Mouse (Mus musculus) ovary, postnatal 14 days (tissue): Measurements from ENCODE around the gene Myh2.

ENCODE experiments used
- DNase-seq: peaks from one replicate; pipeline ENCODE4 v3.0.0; 2022; ENCODE audit warnings: low spot score

The Myh2 gene

GRCm38 (mm10) chr11:67170727-67171126 is at the start of gene Myh2:
TSS of gene Myh2 (plus strand) at chr11:67171027.
- DNase-seq, result no peak

- no peak for DNase-seq
Observed at GRCm38 (mm10) chr11:67124943-67125342, 45.9 kb upstream of the Myh2 start.

- no peak for DNase-seq
Observed at GRCm38 (mm10) chr11:67125361-67125760, 45.5 kb upstream of the Myh2 start.

- no peak for DNase-seq
Observed at GRCm38 (mm10) chr11:67133526-67133925, 37.3 kb upstream of the Myh2 start.

- no peak for DNase-seq
Observed at GRCm38 (mm10) chr11:67134654-67135053, 36.2 kb upstream of the Myh2 start.

GRCm38 (mm10) chr11:67135532-67135931 is 35.3 kb upstream of the Myh2 start:
- no peak for DNase-seq

GRCm38 (mm10) chr11:67139556-67139955 is 31.3 kb upstream of the Myh2 start:
- DNase-seq, result no peak

- DNase-seq, result no peak
Observed at GRCm38 (mm10) chr11:67140175-67140574, 30.7 kb upstream of the Myh2 start.

- no peak for DNase-seq
Observed at GRCm38 (mm10) chr11:67141031-67141430, 29.8 kb upstream of the Myh2 start.

- no peak for DNase-seq
Observed at GRCm38 (mm10) chr11:67142047-67142446, 28.8 kb upstream of the Myh2 start.

GRCm38 (mm10) chr11:67143065-67143464 is 27.8 kb upstream of the Myh2 start:
- DNase-seq, result no peak

GRCm38 (mm10) chr11:67143863-67144498 is 26.8 kb upstream of the Myh2 start:
- DNase-seq, result no peak

GRCm38 (mm10) chr11:67144559-67145265 is 26.1 kb upstream of the Myh2 start:
- no peak for DNase-seq

GRCm38 (mm10) chr11:67145482-67146408 is 25.1 kb upstream of the Myh2 start:
- DNase-seq, result no peak

- no peak for DNase-seq
Observed at GRCm38 (mm10) chr11:67146409-67147282, 24.2 kb upstream of the Myh2 start.

GRCm38 (mm10) chr11:67147283-67147921 is 23.4 kb upstream of the Myh2 start:
- DNase-seq, result no peak

GRCm38 (mm10) chr11:67148286-67149012 is 22.4 kb upstream of the Myh2 start:
- DNase-seq, result no peak

- DNase-seq, result no peak
Observed at GRCm38 (mm10) chr11:67150237-67150636, 20.6 kb upstream of the Myh2 start.

- no peak for DNase-seq
Observed at GRCm38 (mm10) chr11:67151159-67151558, 19.7 kb upstream of the Myh2 start.
